Mouse (Mus musculus) limb, embryonic 11.5 days (tissue): ENCODE measurements around the gene Krtap28-13. TPM values are rescaled to one million over a fixed set of nuclear protein-coding genes. Genes with fewer than 3 reads are reported as not detected.

Experiments
- ATAC-seq: fragments of 200-750 bp; cut with Nextera tagmentation; 2 replicates; pipeline ENCODE4 v1.8.0; 2017; ENCODE audit warnings: low read depth; ENCODE audit not compliant: insufficient number of reproducible peaks, low FRiP score, low TSS enrichment
- DNase-seq: peaks from one replicate; pipeline ENCODE4 v3.0.0-alpha.2; 2015; ENCODE audit warnings: low spot score
- H3K27ac ChIP-seq: fragments of 300-500 bp; sonication (generic); replicated peaks from 2 replicates; pipeline ENCODE4 v1.5.1; 2014; ENCODE audit warnings: low read depth, mild to moderate bottlenecking, low read length
- H3K27me3 ChIP-seq: fragments of 300-500 bp; sonication (generic); 2 replicates; pipeline ENCODE4 v1.6.1; 2014; ENCODE audit warnings: mild to moderate bottlenecking, low read length, mixed read lengths; ENCODE audit not compliant: control insufficient read depth, insufficient read depth
- H3K36me3 ChIP-seq: fragments of 300-500 bp; sonication (generic); 2 replicates; pipeline ENCODE4 v1.6.1; 2014; ENCODE audit warnings: mild to moderate bottlenecking, low read length, moderate library complexity, mixed read lengths; ENCODE audit not compliant: control insufficient read depth, insufficient read depth
- H3K4me1 ChIP-seq: fragments of 300-500 bp; sonication (generic); 2 replicates; pipeline ENCODE4 v1.6.1; 2014; ENCODE audit warnings: low read length, mixed read lengths; ENCODE audit not compliant: control insufficient read depth, insufficient read depth
- H3K4me2 ChIP-seq: fragments of 300-500 bp; sonication (generic); 2 replicates; pipeline ENCODE4 v1.6.1; 2014; ENCODE audit warnings: low read depth, mild to moderate bottlenecking, moderate library complexity; ENCODE audit not compliant: severe bottlenecking
- H3K4me3 ChIP-seq: fragments of 300-500 bp; sonication (generic); 2 replicates; pipeline ENCODE4 v1.5.1; 2014; ENCODE audit warnings: low read depth, low read length
- H3K9ac ChIP-seq: fragments of 300-500 bp; sonication (generic); 2 replicates; pipeline ENCODE4 v1.6.1; 2014; ENCODE audit warnings: mild to moderate bottlenecking, low read length
- H3K9me3 ChIP-seq: fragments of 300-500 bp; sonication (generic); 2 replicates; pipeline ENCODE4 v1.6.1; 2016; ENCODE audit warnings: low read length; ENCODE audit not compliant: control insufficient read depth
- WGBS: fragments of 180-500 bp; shearing (Covaris S2); extraction: QIAGEN DNeasy Blood & Tissue Kit; methylation state at CpG from one replicate; pipeline ENCODE4 v1.1.7; 2014; 5-methylcytosine and 5-hydroxymethylcytosine counted together
- polyA plus RNA-seq: library from polyadenylated mRNA; unstranded; fragments of >200 nt; fragmentation: Nextera tagmentation; extraction: Ambion mirVana; gene quantifications from 2 replicates; pipeline ENCODE4 v1.2.1, GENCODE M21; 2014

The Krtap28-13 gene
- polyA plus RNA-seq, 1 experiment from 2014 or later = not detected

DNA sequence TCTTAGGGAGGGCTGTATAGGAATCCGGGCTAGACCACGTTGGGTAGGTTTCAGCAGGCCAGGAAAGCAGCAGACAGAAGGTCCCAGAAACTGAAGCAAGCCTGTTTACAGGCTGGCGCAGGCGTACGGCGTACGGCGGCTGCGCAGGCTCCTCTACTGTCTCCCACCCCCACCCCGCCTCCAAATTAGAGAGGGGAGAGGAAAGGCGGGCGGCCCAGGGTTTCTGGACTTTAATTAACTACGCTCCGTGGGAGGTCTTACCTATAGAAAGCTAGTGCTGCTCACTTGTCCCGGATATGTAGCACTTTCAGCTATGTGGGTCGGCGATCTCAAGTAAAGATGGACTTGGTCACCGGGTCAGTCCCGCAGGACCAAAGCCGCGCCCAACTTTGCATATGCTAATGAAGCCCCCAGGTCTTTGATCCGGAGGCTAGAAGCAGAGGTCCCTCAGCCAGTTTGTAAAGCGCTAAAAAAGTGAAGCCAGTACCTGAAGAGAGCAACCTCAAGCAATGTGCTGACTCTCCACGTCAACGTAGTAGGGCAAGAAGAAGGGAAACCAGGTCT is 22.5 kb upstream of the Krtap28-13 start, which contains the start of gene Slc19a3:
TSS of gene Slc19a3 (minus strand) at position 340 of the 564 bp plus-strand sequence.
- no peaks in the 10 kb centered on the region for H3K36me3 ChIP-seq
- peak within 1 kb of the TSS; percentile 37 for H3K4me3 ChIP-seq
- no peaks in the 10 kb centered on the region for H3K9me3 ChIP-seq
- peak within 1 kb of the TSS; percentile 43 for H3K9ac ChIP-seq
- H3K27me3 ChIP-seq = no peaks in the 10 kb centered on the region
- WGBS = under 1% methylated on average over 25 of the region's 25 CpGs
- DNase-seq (peak; percentile 55), ATAC-seq (peak; percentile 71)
- peak within 1 kb of the TSS; percentile 65 for H3K4me2 ChIP-seq
- no peak within 1 kb of the TSS for H3K27ac ChIP-seq
- no peaks in the 10 kb centered on the region for H3K4me1 ChIP-seq

DNA sequence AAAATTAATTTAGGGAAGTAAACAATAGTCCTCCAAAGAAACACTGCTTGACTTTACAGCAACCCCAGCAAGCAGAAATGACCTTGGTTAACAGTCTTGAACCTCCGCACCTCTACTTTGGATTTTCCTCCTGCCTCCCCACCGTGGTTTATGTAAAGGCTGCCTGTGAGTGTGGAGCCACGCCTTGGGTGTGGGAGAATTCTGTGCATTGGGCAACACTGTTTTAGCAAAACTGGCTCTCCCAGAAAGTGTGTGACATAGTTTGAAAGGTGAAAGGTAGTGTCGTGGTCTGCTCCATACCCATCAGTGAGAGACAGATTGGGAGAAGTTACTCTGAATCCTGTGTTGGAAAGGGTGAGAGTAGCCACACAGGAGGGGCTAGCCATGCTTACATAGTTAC is 21.6 kb upstream of the Krtap28-13 start:
- Histone ChIP-seq H3K4me3 (no peak overlapping the region), H3K4me1 (no peaks in the 10 kb centered on the region), H3K9me3 (no peaks in the 10 kb centered on the region), H3K36me3 (no peaks in the 10 kb centered on the region), H3K27ac (no peak overlapping the region), H3K27me3 (no peaks in the 10 kb centered on the region), H3K4me2 (no peak overlapping the region), H3K9ac (no peak overlapping the region)
- no peak for DNase-seq
- WGBS = 79% methylated on average over 4 of the region's 4 CpGs
- no peak for ATAC-seq

DNA sequence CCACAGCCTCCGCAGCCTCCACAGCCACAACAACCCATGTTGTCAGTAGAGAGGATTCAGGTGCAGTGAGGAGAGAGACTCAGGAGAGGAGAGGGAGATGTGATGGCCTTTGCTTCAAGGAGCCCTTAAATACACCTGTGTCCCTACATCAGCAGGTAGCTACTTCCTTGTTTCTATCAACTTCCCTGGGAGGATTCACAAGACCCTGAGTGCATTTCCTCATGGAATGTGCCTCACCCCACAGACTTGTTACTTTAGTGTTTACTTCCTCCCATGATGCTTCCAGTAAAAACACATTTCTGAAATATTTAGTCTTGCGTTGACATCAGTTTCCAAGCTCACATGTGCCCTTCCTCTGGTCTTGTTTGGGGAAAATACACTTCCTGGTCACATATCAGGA is 18.4 kb upstream of the Krtap28-13 start, which contains the start of gene Krtap28-10:
TSS of gene Krtap28-10 (minus strand) at position 101 of the 400 bp plus-strand sequence.
- Histone ChIP-seq H3K9me3 (no peaks in the 10 kb centered on the region), H3K9ac (no peak within 1 kb of the TSS), H3K4me1 (no peaks in the 10 kb centered on the region), H3K27me3 (no peaks in the 10 kb centered on the region), H3K4me3 (no peak within 1 kb of the TSS), H3K4me2 (no peak within 1 kb of the TSS), H3K36me3 (no peaks in the 10 kb centered on the region), H3K27ac (no peak within 1 kb of the TSS)
- ATAC-seq = no peak
- WGBS = 90% methylated on average over 2 of the region's 2 CpGs
- no peak for DNase-seq

DNA sequence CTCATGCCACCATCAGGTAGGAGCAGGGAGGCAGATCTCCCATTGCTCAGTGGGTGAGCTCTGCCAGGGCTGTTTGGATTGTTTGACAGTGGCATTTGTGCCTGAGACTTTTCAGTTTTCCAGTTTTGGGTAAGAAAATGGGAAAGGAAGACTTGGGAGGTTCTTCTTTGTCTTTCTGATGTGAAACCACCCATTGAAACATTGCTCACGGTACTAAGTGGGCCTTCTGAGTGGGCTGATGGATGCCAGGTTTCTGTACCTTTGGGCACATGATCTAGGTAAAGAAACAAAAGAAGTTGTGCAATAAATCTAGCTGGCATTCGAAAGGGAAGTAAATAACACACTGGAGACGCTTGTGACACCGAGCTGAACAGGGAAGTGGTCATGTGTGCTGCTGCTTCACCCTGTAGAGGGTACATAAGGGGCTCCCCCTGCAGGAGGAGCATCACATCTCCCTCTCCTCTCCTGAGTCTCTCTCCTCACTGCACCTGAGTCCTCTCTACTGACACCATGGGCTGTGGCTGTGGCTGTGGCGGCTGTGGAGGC is 15.8 kb upstream of the Krtap28-13 start, which contains the start of gene Gm47969:
TSS of gene Gm47969 (plus strand) at position 51 of the 546 bp plus-strand sequence.
- no peaks in the 10 kb centered on the region for H3K27me3 ChIP-seq
- H3K9ac ChIP-seq = no peak within 1 kb of the TSS
- no peaks in the 10 kb centered on the region for H3K36me3 ChIP-seq
- no peaks in the 10 kb centered on the region for H3K9me3 ChIP-seq
- no peaks in the 10 kb centered on the region for H3K4me1 ChIP-seq
- WGBS = 88% methylated on average over 5 of the region's 5 CpGs
- H3K4me2 ChIP-seq = no peak within 1 kb of the TSS
- no peak within 1 kb of the TSS for H3K4me3 ChIP-seq
- DNase-seq (no peak), ATAC-seq (no peak)
- H3K27ac ChIP-seq = no peak within 1 kb of the TSS

DNA sequence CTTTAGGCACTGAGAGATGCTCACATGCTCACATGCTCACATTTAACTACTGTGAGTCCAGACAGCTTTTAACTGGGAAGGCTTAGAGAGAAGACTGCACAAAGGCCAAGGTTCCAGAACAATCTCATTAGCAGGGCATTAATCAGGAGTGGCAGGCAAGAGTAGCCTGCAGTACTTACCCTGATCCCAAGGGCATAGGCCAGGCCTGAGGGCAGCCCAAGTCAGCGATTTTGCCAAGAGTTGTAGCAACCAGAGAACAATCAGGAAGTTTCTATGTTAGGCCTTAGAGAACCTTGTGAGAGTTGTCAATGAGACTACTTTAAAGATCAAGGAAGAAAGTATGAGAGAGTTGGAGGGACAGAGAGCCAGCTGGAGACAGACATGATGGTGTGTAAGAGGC is 2.2 kb upstream of the Krtap28-13 start:
- no peaks in the 10 kb centered on the region for H3K9me3 ChIP-seq
- ATAC-seq = no peak
- 33% methylated on average over 1 of the region's 1 CpGs for WGBS
- H3K9ac ChIP-seq = no peak overlapping the region
- H3K4me2 ChIP-seq = no peak overlapping the region
- H3K36me3 ChIP-seq = no peaks in the 10 kb centered on the region
- no peaks in the 10 kb centered on the region for H3K4me1 ChIP-seq
- DNase-seq = no peak
- H3K4me3 ChIP-seq = no peak overlapping the region
- H3K27ac ChIP-seq = no peak overlapping the region
- H3K27me3 ChIP-seq = no peaks in the 10 kb centered on the region

DNA sequence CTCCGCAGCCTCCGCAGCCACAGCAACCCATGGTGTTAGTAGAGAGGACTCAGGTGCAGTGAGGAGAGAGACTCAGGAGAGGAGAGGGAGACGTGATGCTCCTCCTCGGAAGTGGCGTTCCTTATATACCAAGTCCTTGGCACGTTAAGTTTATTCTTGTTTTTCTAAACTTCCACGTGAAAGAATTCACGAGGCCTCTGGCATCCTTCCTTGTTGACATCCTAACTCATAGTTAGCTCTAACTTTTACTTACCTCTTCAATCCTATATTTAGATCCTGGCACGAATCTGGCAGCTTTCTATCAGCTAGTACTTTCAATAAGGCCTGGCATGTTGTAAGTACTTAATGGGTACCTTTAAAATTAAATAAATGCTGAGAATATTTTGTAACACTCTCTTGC is 1.5 kb upstream of the Krtap28-13 start, which contains the start of gene A030005K14Rik:
TSS of gene A030005K14Rik (minus strand) at position 101 of the 400 bp plus-strand sequence.
- Histone ChIP-seq H3K36me3 (no peaks in the 10 kb centered on the region), H3K9me3 (no peaks in the 10 kb centered on the region), H3K9ac (no peak within 1 kb of the TSS), H3K4me1 (no peaks in the 10 kb centered on the region), H3K27me3 (no peaks in the 10 kb centered on the region), H3K27ac (no peak within 1 kb of the TSS), H3K4me3 (no peak within 1 kb of the TSS), H3K4me2 (no peak within 1 kb of the TSS)
- ATAC-seq = no peak
- WGBS = 91% methylated on average over 9 of the region's 9 CpGs
- no peak for DNase-seq

DNA sequence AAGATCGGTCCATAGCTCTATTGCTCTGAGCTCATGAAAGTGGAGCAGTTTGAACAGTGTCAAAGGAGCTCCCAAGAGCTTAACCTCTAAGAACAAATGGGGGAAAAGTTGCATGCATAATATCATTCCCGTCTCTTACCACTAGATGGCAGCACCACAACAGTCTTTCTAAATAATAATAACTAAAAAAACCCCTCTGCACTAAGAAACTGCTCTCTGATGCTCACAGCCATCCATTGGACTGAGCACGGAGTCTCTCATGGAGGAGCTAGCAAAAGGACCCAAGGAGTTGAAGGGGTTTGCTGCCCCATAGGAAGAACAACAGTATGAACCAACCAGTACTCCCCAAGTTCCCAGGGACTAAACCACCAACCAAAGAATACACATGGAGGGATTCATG is 4.1 kb downstream of the Krtap28-13 start:
- H3K27ac ChIP-seq = no peak overlapping the region
- DNase-seq (peak; percentile 39), ATAC-seq (0 out of 2 replicates have a peak, but pooled peaks have one; percentile 47)
- no peaks in the 10 kb centered on the region for H3K27me3 ChIP-seq
- whole genome bisulfite sequencing = 24% methylated on average over 3 of the region's 3 CpGs
- H3K4me1 ChIP-seq = no peaks in the 10 kb centered on the region
- H3K9me3 ChIP-seq = no peaks in the 10 kb centered on the region
- H3K9ac ChIP-seq = no peak overlapping the region
- no peaks in the 10 kb centered on the region for H3K36me3 ChIP-seq
- no peak overlapping the region for H3K4me2 ChIP-seq
- no peak overlapping the region for H3K4me3 ChIP-seq

DNA sequence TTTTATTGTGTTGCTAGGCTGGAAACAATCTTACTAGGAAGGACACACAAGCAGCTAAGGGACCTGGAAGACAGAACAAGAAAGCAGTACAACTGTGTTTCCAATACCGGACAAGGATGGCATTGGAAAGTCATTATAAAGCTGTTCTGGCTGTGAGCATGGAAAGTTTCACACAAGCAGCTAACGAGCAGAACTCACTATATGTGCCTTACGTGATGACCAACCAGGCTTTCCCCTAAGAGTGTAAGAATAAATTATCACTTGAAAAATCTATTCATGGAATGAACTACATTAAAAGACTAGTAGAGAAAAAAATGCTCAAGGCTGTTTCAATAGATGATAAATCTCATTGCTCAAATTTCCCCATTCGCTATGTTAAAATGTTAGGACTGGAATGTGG is 5.8 kb downstream of the Krtap28-13 start:
- Histone ChIP-seq H3K4me1 (no peaks in the 10 kb centered on the region), H3K36me3 (no peaks in the 10 kb centered on the region), H3K27me3 (no peaks in the 10 kb centered on the region), H3K9ac (no peak overlapping the region), H3K4me3 (no peak overlapping the region), H3K4me2 (no peak overlapping the region), H3K9me3 (no peaks in the 10 kb centered on the region), H3K27ac (no peak overlapping the region)
- WGBS = 89% methylated on average over 4 of the region's 4 CpGs
- DNase-seq (no peak), ATAC-seq (no peak)
